Mouse (Mus musculus) heart, postnatal 0 days (tissue): ENCODE results near the gene 2610528A11Rik.

ENCODE experiments used
- CTCF ChIP-seq: IDR thresholded peaks from 2 replicates; pipeline ENCODE4 v1.5.1; 2016; ENCODE audit warnings: antibody characterized with exemption, control low read depth, low read depth
- EP300 ChIP-seq: IDR thresholded peaks from 2 replicates; pipeline ENCODE4 v1.6.1; 2016; ENCODE audit warnings: antibody characterized with exemption, low read depth

GRCm38 (mm10) chr14:37094436-37094835, 19.4 kb downstream of the 2610528A11Rik start:
- TF ChIP-seq CTCF (no peak), EP300 (no peak)
